Mouse (Mus musculus) intestine, embryonic 15.5 days (tissue): ENCODE measurements around the gene Nacc2. TPM values are rescaled to one million over a fixed set of nuclear protein-coding genes. Genes with fewer than 3 reads are reported as not detected.

Experiments used
- ATAC-seq: fragments of 200-750 bp; cut with Nextera tagmentation; 2 replicates; pipeline ENCODE4 v1.8.0; 2017; ENCODE audit warnings: moderate TSS enrichment, moderate library complexity
- H3K27ac ChIP-seq: fragments of 300-500 bp; sonication (generic); 2 replicates; pipeline ENCODE4 v1.5.1; 2015; ENCODE audit warnings: mild to moderate bottlenecking, inconsistent platforms
- H3K27me3 ChIP-seq: fragments of 300-500 bp; sonication (generic); replicated peaks from 2 replicates; pipeline ENCODE4 v1.6.1; 2015; ENCODE audit warnings: inconsistent platforms
- H3K36me3 ChIP-seq: fragments of 300-500 bp; sonication (generic); 2 replicates; pipeline ENCODE4 v1.6.1; 2015; ENCODE audit warnings: inconsistent platforms
- H3K4me1 ChIP-seq: fragments of 300-500 bp; sonication (generic); replicated peaks from 2 replicates; pipeline ENCODE4 v1.6.1; 2015; ENCODE audit warnings: inconsistent platforms
- H3K4me2 ChIP-seq: fragments of 300-500 bp; sonication (generic); replicated peaks from 2 replicates; pipeline ENCODE4 v1.6.1; 2015; ENCODE audit warnings: mild to moderate bottlenecking, inconsistent platforms
- H3K4me3 ChIP-seq: fragments of 300-500 bp; sonication (generic); replicated peaks from 2 replicates; pipeline ENCODE4 v1.5.1; 2015; ENCODE audit warnings: inconsistent platforms
- H3K9ac ChIP-seq: fragments of 300-500 bp; sonication (generic); 2 replicates; pipeline ENCODE4 v1.6.1; 2015; ENCODE audit warnings: inconsistent platforms
- H3K9me3 ChIP-seq: fragments of 300-500 bp; sonication (generic); 2 replicates; pipeline ENCODE4 v1.6.1; 2016; ENCODE audit warnings: inconsistent platforms
- whole genome bisulfite sequencing: fragments of 180-500 bp; shearing (Covaris S2); methylation state at CpG from one replicate; pipeline ENCODE4 v1.1.7; 2015; 5-methylcytosine and 5-hydroxymethylcytosine counted together
- polyA plus RNA-seq: library from polyadenylated mRNA; unstranded; fragments of >200 nt; fragmentation: Nextera tagmentation; extraction: Ambion mirVana; gene quantifications from 2 replicates; pipeline ENCODE4 v1.2.1, GENCODE M21; 2015

The Nacc2 gene
- polyA plus RNA-seq, 1 experiment from 2014 or later: 16.9 TPM

- 76% methylated on average over 31 of the region's 31 CpGs for WGBS
- Histone ChIP-seq H3K4me2 (peak overlapping the region; percentile 91), H3K36me3 (peaks cover 3% of the 10 kb centered on the region; the same call in 1 of the 2 replicates), H3K9ac (peak overlapping the region; percentile 88), H3K4me1 (peaks cover 25% of the 10 kb centered on the region), H3K27me3 (no peaks in the 10 kb centered on the region), H3K4me3 (peak overlapping the region; percentile 76), H3K9me3 (no peaks in the 10 kb centered on the region), H3K27ac (no peak overlapping the region)
- ATAC-seq: no peak
These were observed 15.4 kb upstream of the Nacc2 start for GRCm38 (mm10) chr2:26138252-26139033.

DNA sequence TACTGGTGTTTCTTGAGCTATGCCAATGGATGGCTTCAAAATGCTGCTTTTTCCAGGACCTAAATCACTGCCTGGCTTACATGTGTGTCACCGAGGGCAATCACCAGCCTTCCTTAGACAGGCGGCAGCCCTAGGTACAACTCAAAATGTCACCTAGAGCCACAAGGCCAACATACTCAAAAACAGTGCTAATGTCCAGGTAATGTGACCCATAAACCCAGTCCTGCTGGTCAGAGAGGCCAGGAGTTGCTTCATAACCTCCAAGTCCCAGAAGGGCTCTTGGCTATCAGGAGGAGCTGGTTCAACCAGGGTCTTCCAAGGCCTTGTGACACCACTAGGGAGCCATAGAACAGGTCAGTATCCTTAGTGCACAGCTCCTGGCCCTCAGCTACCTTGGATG is 11.6 kb upstream of the Nacc2 start:
- Histone ChIP-seq H3K27me3 (no peaks in the 10 kb centered on the region), H3K4me1 (peaks cover 40% of the 10 kb centered on the region), H3K36me3 (peaks cover 3% of the 10 kb centered on the region; the same call in 1 of the 2 replicates), H3K4me2 (no peak overlapping the region), H3K9me3 (no peaks in the 10 kb centered on the region), H3K9ac (no peak overlapping the region), H3K27ac (no peak overlapping the region), H3K4me3 (no peak overlapping the region)
- WGBS: 92% methylated on average over 2 of the region's 2 CpGs
- no peak for ATAC-seq

- H3K36me3 ChIP-seq: no peaks in the 10 kb centered on the region; the same call in 1 of the 2 replicates
- peak overlapping the region; percentile 87 for H3K27ac ChIP-seq
- peak overlapping the region; percentile 69 for H3K4me2 ChIP-seq
- 8% methylated on average over 25 of the region's 25 CpGs for WGBS
- H3K4me3 ChIP-seq: peak overlapping the region; percentile 27
- H3K9ac ChIP-seq: peak overlapping the region; percentile 44
- H3K4me1 ChIP-seq: peaks cover 25% of the 10 kb centered on the region
- ATAC-seq: peak; percentile 80
- no peaks in the 10 kb centered on the region for H3K9me3 ChIP-seq
- H3K27me3 ChIP-seq: no peaks in the 10 kb centered on the region
These were observed 9.9 kb upstream of the Nacc2 start for GRCm38 (mm10) chr2:26132628-26133551.

- peaks cover 22% of the 10 kb centered on the region for H3K4me1 ChIP-seq
- no peak overlapping the region for H3K27ac ChIP-seq
- no peak for ATAC-seq
- 64% methylated on average over 2 of the region's 2 CpGs for WGBS
- no peak overlapping the region for H3K9ac ChIP-seq
- H3K4me2 ChIP-seq: no peak overlapping the region
- H3K4me3 ChIP-seq: no peak overlapping the region
- no peaks in the 10 kb centered on the region for H3K27me3 ChIP-seq
- no peaks in the 10 kb centered on the region; the same call in 1 of the 2 replicates for H3K36me3 ChIP-seq
- H3K9me3 ChIP-seq: no peaks in the 10 kb centered on the region
These were observed 8.3 kb upstream of the Nacc2 start for GRCm38 (mm10) chr2:26131327-26131726.

DNA sequence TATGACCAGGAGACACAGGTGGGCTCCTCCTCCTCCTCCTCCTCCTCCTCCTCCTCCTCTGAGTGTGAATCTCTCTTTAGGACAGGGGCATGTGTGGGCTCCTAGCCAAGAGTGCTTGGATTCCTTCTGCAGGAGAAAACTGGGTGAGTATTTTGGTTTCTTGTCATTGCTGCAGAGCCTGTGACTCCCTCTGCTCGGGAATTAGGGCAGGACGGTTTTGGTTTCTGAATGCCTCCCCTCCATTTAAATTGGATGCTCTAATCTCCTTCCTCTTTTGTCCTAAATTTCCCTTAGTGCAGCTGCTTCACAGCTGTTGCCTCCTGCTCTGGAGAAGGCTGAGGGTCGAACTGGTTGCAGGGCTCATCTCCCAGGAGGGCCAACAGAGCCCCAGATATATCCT is 6.9 kb upstream of the Nacc2 start:
- WGBS: 49% methylated on average over 3 of the region's 3 CpGs
- Histone ChIP-seq H3K36me3 (no peaks in the 10 kb centered on the region), H3K9ac (no peak overlapping the region), H3K4me1 (peaks cover 22% of the 10 kb centered on the region), H3K4me2 (no peak overlapping the region), H3K4me3 (no peak overlapping the region), H3K27me3 (no peaks in the 10 kb centered on the region), H3K9me3 (no peaks in the 10 kb centered on the region), H3K27ac (no peak overlapping the region)
- ATAC-seq: no peak

- Histone ChIP-seq H3K36me3 (no peaks in the 10 kb centered on the region), H3K27ac (no peak overlapping the region)
These were observed 6.3 kb upstream of the Nacc2 start for GRCm38 (mm10) chr2:26129346-26129745.

GRCm38 (mm10) chr2:26122171-26123078 is 595 bp downstream of the Nacc2 start:
- Histone ChIP-seq H3K36me3 (no peaks in the 10 kb centered on the region), H3K4me1 (peaks cover 43% of the 10 kb centered on the region), H3K9ac (peak overlapping the region; percentile 83), H3K27ac (peak overlapping the region; percentile 64), H3K9me3 (no peaks in the 10 kb centered on the region), H3K4me3 (peak overlapping the region; percentile 81), H3K27me3 (0 out of 2 replicates have a peak, but pooled peaks cover 5% of the 10 kb centered on the region), H3K4me2 (peak overlapping the region; percentile 98)
- ATAC-seq: peak; percentile 82
- under 1% methylated on average over 100 of the region's 109 CpGs for WGBS

More at GRCm38 (mm10) chr2:26129346-26129745, 6.3 kb upstream of the Nacc2 start:
- no peaks in the 10 kb centered on the region for H3K27me3 ChIP-seq
- H3K9ac ChIP-seq: no peak overlapping the region
- no peaks in the 10 kb centered on the region for H3K9me3 ChIP-seq
- H3K4me2 ChIP-seq: no peak overlapping the region
- no peak overlapping the region for H3K4me3 ChIP-seq
- no peak for ATAC-seq
- H3K4me1 ChIP-seq: peaks cover 22% of the 10 kb centered on the region
- WGBS: 94% methylated on average over 2 of the region's 2 CpGs

GRCm38 (mm10) chr2:26121541-26122083 is 1.4 kb downstream of the Nacc2 start:
- Histone ChIP-seq H3K4me3 (peak overlapping the region; percentile 81), H3K4me1 (peaks cover 46% of the 10 kb centered on the region), H3K27me3 (0 out of 2 replicates have a peak, but pooled peaks cover 5% of the 10 kb centered on the region), H3K36me3 (no peaks in the 10 kb centered on the region), H3K9me3 (no peaks in the 10 kb centered on the region), H3K27ac (no peak overlapping the region), H3K9ac (peak overlapping the region; percentile 83), H3K4me2 (peak overlapping the region; percentile 98)
- no peak for ATAC-seq
- WGBS: 32% methylated on average over 17 of the region's 17 CpGs

GRCm38 (mm10) chr2:26119626-26120025 is 3.4 kb downstream of the Nacc2 start:
- Histone ChIP-seq H3K27ac (peak overlapping the region; percentile 80), H3K4me2 (no peak overlapping the region), H3K27me3 (0 out of 2 replicates have a peak, but pooled peaks cover 5% of the 10 kb centered on the region), H3K4me3 (no peak overlapping the region), H3K36me3 (no peaks in the 10 kb centered on the region), H3K9me3 (no peaks in the 10 kb centered on the region), H3K4me1 (peaks cover 46% of the 10 kb centered on the region), H3K9ac (no peak overlapping the region)
- WGBS: 73% methylated on average over 2 of the region's 2 CpGs
- no peak for ATAC-seq

DNA sequence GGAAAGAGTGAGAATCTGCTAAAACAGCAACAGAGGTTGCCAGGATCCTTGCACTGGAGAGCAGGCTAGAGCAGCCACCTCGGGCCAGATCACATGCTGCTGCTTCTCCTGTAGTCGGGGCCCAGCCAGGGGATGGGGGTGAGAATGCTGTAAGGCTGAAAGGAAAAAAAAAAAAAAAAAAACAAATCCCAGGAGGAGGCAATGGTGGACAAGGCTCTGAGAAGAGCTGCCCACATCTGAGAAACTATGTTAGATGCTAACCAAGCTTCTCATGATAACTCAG is 3.8 kb downstream of the Nacc2 start:
- 22% methylated on average over 2 of the region's 2 CpGs for WGBS
- H3K4me1 ChIP-seq: peaks cover 46% of the 10 kb centered on the region
- no peak for ATAC-seq
- H3K9me3 ChIP-seq: no peaks in the 10 kb centered on the region
- H3K36me3 ChIP-seq: no peaks in the 10 kb centered on the region
- peak overlapping the region; percentile 44 for H3K4me2 ChIP-seq
- peak overlapping the region; percentile 31; the same call in 1 of the 2 replicates for H3K9ac ChIP-seq
- H3K27ac ChIP-seq: peak overlapping the region; percentile 80
- H3K27me3 ChIP-seq: 0 out of 2 replicates have a peak, but pooled peaks cover 5% of the 10 kb centered on the region
- no peak overlapping the region for H3K4me3 ChIP-seq

DNA sequence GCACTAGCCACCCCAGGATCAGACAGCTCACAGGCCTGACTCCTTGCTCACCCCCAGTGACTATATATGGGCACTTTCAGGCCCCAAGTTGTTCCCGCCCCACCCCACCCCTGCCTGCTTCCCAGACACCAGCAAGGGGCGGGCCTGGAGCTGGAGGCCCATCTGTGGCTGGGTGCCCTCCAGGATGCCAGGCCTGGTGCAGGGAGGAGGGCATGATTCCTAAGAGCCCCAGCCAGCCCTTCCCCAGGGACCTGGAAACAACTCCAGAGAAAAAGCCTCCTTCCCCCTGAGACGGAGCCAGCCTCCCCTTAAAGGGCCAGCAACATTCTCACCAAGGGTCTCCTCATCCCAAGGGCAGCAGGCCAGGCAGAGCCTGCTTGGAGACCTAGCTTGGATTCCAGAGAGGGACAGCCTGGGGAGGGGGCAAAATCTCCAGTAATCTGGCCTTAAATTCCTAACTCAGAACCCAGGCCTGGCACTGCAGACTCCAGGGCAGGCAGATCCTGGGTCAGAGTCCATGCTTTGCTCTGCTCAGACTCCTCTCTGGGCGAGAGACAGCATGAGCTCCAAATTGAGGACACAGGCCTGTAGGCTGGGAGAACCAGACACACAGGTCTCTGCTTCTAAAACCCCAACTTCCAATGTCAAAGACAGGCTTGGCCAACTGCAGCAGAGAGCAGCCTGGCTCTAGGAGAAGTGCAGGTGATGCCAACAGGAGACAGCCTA is 4.3 kb downstream of the Nacc2 start:
- no peak overlapping the region for H3K4me3 ChIP-seq
- H3K27ac ChIP-seq: peak overlapping the region; percentile 80
- no peaks in the 10 kb centered on the region for H3K36me3 ChIP-seq
- ATAC-seq: peak; percentile 60
- H3K9ac ChIP-seq: peak overlapping the region; percentile 31; the same call in 1 of the 2 replicates
- H3K27me3 ChIP-seq: 0 out of 2 replicates have a peak, but pooled peaks cover 5% of the 10 kb centered on the region
- H3K9me3 ChIP-seq: no peaks in the 10 kb centered on the region
- WGBS: 40% methylated on average over 4 of the region's 4 CpGs
- H3K4me1 ChIP-seq: peaks cover 46% of the 10 kb centered on the region
- H3K4me2 ChIP-seq: peak overlapping the region; percentile 44
